Mouse (Mus musculus): ENCODE measurements at regions not wholly inside any gene's neighbourhood (a gene's known extent, or its start where the extent isn't known, plus 50 kb on each side); places are given as distances from the start of the nearest gene placed in this dataset.

GRCm38 (mm10) chr2:131717561-131717960 is 142.0 kb downstream of the Erv3 start:
- H3K36me3 ChIP-seq = no peaks in the 10 kb centered on the region
- H3K4me1 ChIP-seq = no peaks in the 10 kb centered on the region
- no peaks in the 10 kb centered on the region for H3K27me3 ChIP-seq (ENCODE audit: insufficient read depth, poor library complexity, severe bottlenecking)
- H3K27ac ChIP-seq = no peak overlapping the region
- DNase-seq (ENCODE audit: low spot score) = no peak
- H3K4me3 ChIP-seq = no peak overlapping the region
- H3K9me3 ChIP-seq = no peaks in the 10 kb centered on the region
- 83% methylated on average over 5 of the region's 5 CpGs for WGBS

GRCm38 (mm10) chr2:131716841-131717240 is 142.7 kb downstream of the Erv3 start:
- 83% methylated on average over 5 of the region's 5 CpGs for WGBS
- no peaks in the 10 kb centered on the region for H3K27me3 ChIP-seq (ENCODE audit: insufficient read depth, poor library complexity, severe bottlenecking)
- no peaks in the 10 kb centered on the region for H3K36me3 ChIP-seq
- no peaks in the 10 kb centered on the region for H3K4me1 ChIP-seq
- no peak overlapping the region for H3K27ac ChIP-seq
- no peaks in the 10 kb centered on the region for H3K9me3 ChIP-seq
- no peak for DNase-seq (ENCODE audit: low spot score)
- no peak overlapping the region for H3K4me3 ChIP-seq

- H3K4me3 ChIP-seq = no peak overlapping the region
- DNase-seq (ENCODE audit: low spot score) = no peak
- H3K27me3 ChIP-seq (ENCODE audit: insufficient read depth, poor library complexity, severe bottlenecking) = no peaks in the 10 kb centered on the region
- H3K36me3 ChIP-seq = no peaks in the 10 kb centered on the region
- no peak overlapping the region for H3K27ac ChIP-seq
- no peaks in the 10 kb centered on the region for H3K9me3 ChIP-seq
- H3K4me1 ChIP-seq = no peaks in the 10 kb centered on the region
- 77% methylated on average over 3 of the region's 3 CpGs for WGBS
Observed at GRCm38 (mm10) chr2:131715381-131715780, 144.2 kb downstream of the Erv3 start.

GRCm38 (mm10) chr2:131711886-131712285 is 147.7 kb downstream of the Erv3 start:
- Histone ChIP-seq H3K27ac (no peak overlapping the region), H3K4me1 (peaks cover 3% of the 10 kb centered on the region; the same call in 1 of the 2 replicates), H3K9me3 (no peaks in the 10 kb centered on the region), H3K27me3 (ENCODE audit: insufficient read depth, poor library complexity, severe bottlenecking) (no peaks in the 10 kb centered on the region), H3K4me3 (no peak overlapping the region), H3K36me3 (no peaks in the 10 kb centered on the region)
- DNase-seq (ENCODE audit: low spot score) = no peak

GRCm38 (mm10) chr2:131706565-131706964 is 144.5 kb upstream of the Adra1d start:
- Histone ChIP-seq H3K4me1 (peaks cover 28% of the 10 kb centered on the region), H3K4me3 (no peak overlapping the region), H3K27ac (0 out of 2 replicates have a peak overlapping the region, but pooled peaks have one; percentile 10), H3K9me3 (no peaks in the 10 kb centered on the region), H3K36me3 (no peaks in the 10 kb centered on the region), H3K27me3 (ENCODE audit: insufficient read depth, poor library complexity, severe bottlenecking) (no peaks in the 10 kb centered on the region)
- 76% methylated on average over 4 of the region's 4 CpGs for WGBS
- DNase-seq (ENCODE audit: low spot score) = no peak

- no peaks in the 10 kb centered on the region for H3K36me3 ChIP-seq
- peaks cover 42% of the 10 kb centered on the region for H3K4me1 ChIP-seq
- 0 out of 2 replicates have a peak overlapping the region, but pooled peaks have one; percentile 15 for H3K4me3 ChIP-seq
- H3K27ac ChIP-seq = 0 out of 2 replicates have a peak overlapping the region, but pooled peaks have one; percentile 42
- DNase-seq (ENCODE audit: low spot score) = no peak
- no peaks in the 10 kb centered on the region for H3K27me3 ChIP-seq (ENCODE audit: insufficient read depth, poor library complexity, severe bottlenecking)
- H3K9me3 ChIP-seq = no peaks in the 10 kb centered on the region
Observed at GRCm38 (mm10) chr2:131704406-131704805, 142.3 kb upstream of the Adra1d start.

GRCm38 (mm10) chr2:131702146-131702545 is 140.1 kb upstream of the Adra1d start:
- H3K27me3 ChIP-seq (ENCODE audit: insufficient read depth, poor library complexity, severe bottlenecking) = no peaks in the 10 kb centered on the region
- no peak overlapping the region for H3K4me3 ChIP-seq
- 70% methylated on average over 4 of the region's 4 CpGs for WGBS
- no peaks in the 10 kb centered on the region for H3K36me3 ChIP-seq
- no peak overlapping the region for H3K27ac ChIP-seq
- no peaks in the 10 kb centered on the region for H3K9me3 ChIP-seq
- peaks cover 42% of the 10 kb centered on the region for H3K4me1 ChIP-seq
- no peak for DNase-seq (ENCODE audit: low spot score)

GRCm38 (mm10) chr2:131699798-131700197 is 137.7 kb upstream of the Adra1d start:
- Histone ChIP-seq H3K4me3 (no peak overlapping the region), H3K9me3 (no peaks in the 10 kb centered on the region), H3K27ac (no peak overlapping the region), H3K4me1 (peaks cover 30% of the 10 kb centered on the region), H3K36me3 (no peaks in the 10 kb centered on the region), H3K27me3 (ENCODE audit: insufficient read depth, poor library complexity, severe bottlenecking) (no peaks in the 10 kb centered on the region)
- peak; percentile 47 for DNase-seq (ENCODE audit: low spot score)
- WGBS = 65% methylated on average over 3 of the region's 3 CpGs

GRCm38 (mm10) chr2:131698008-131698965 is 136.2 kb upstream of the Adra1d start:
- DNase-seq (ENCODE audit: low spot score) = no peak
- no peaks in the 10 kb centered on the region for H3K36me3 ChIP-seq
- no peak overlapping the region for H3K27ac ChIP-seq
- no peak overlapping the region for H3K4me3 ChIP-seq
- 79% methylated on average over 5 of the region's 5 CpGs for WGBS
- H3K9me3 ChIP-seq = no peaks in the 10 kb centered on the region
- H3K27me3 ChIP-seq (ENCODE audit: insufficient read depth, poor library complexity, severe bottlenecking) = no peaks in the 10 kb centered on the region
- peaks cover 14% of the 10 kb centered on the region for H3K4me1 ChIP-seq

- peaks cover 14% of the 10 kb centered on the region for H3K4me1 ChIP-seq
- H3K27me3 ChIP-seq (ENCODE audit: insufficient read depth, poor library complexity, severe bottlenecking) = no peaks in the 10 kb centered on the region
- no peaks in the 10 kb centered on the region for H3K9me3 ChIP-seq
- DNase-seq (ENCODE audit: low spot score) = no peak
- 62% methylated on average over 3 of the region's 3 CpGs for WGBS
- H3K36me3 ChIP-seq = no peaks in the 10 kb centered on the region
- no peak overlapping the region for H3K27ac ChIP-seq
- no peak overlapping the region for H3K4me3 ChIP-seq
Observed at GRCm38 (mm10) chr2:131696307-131696706, 134.2 kb upstream of the Adra1d start.

- no peaks in the 10 kb centered on the region for H3K27me3 ChIP-seq (ENCODE audit: insufficient read depth, poor library complexity, severe bottlenecking)
- H3K4me1 ChIP-seq = 0 out of 2 replicates have a peak, but pooled peaks cover 9% of the 10 kb centered on the region
- DNase-seq (ENCODE audit: low spot score) = no peak
- no peak overlapping the region for H3K4me3 ChIP-seq
- no peak overlapping the region for H3K27ac ChIP-seq
- H3K9me3 ChIP-seq = no peaks in the 10 kb centered on the region
- H3K36me3 ChIP-seq = no peaks in the 10 kb centered on the region
- whole genome bisulfite sequencing = 81% methylated on average over 6 of the region's 6 CpGs
Observed at GRCm38 (mm10) chr2:131689996-131690395, 127.9 kb upstream of the Adra1d start.

- Histone ChIP-seq H3K4me3 (no peak overlapping the region), H3K27ac (no peak overlapping the region), H3K9me3 (no peaks in the 10 kb centered on the region), H3K4me1 (0 out of 2 replicates have a peak, but pooled peaks cover 9% of the 10 kb centered on the region), H3K36me3 (no peaks in the 10 kb centered on the region), H3K27me3 (ENCODE audit: insufficient read depth, poor library complexity, severe bottlenecking) (no peaks in the 10 kb centered on the region)
- no peak for DNase-seq (ENCODE audit: low spot score)
- 96% methylated on average over 2 of the region's 2 CpGs for WGBS
Observed at GRCm38 (mm10) chr2:131688282-131688681, 126.2 kb upstream of the Adra1d start.

GRCm38 (mm10) chr2:131687449-131687848 is 125.4 kb upstream of the Adra1d start:
- Histone ChIP-seq H3K4me3 (no peak overlapping the region), H3K36me3 (no peaks in the 10 kb centered on the region), H3K4me1 (0 out of 2 replicates have a peak, but pooled peaks cover 9% of the 10 kb centered on the region), H3K27me3 (ENCODE audit: insufficient read depth, poor library complexity, severe bottlenecking) (no peaks in the 10 kb centered on the region), H3K27ac (peak overlapping the region; percentile 78; the same call in 1 of the 2 replicates), H3K9me3 (no peaks in the 10 kb centered on the region)
- 83% methylated on average over 2 of the region's 2 CpGs for WGBS
- no peak for DNase-seq (ENCODE audit: low spot score)
